Mouse (Mus musculus) lung, postnatal 0 days (tissue): Measurements from ENCODE around the gene Fcamr. TPM values are rescaled to one million over a fixed set of nuclear protein-coding genes. Genes with fewer than 3 reads are reported as not detected.

Source experiments
- ATAC-seq: fragments of 200-750 bp; cut with Nextera tagmentation; 2 replicates; pipeline ENCODE4 v1.8.0; 2017; ENCODE audit warnings: moderate library complexity
- DNase-seq: peaks from one replicate; pipeline ENCODE4 v3.0.0-alpha.2; 2016; ENCODE audit warnings: low spot score
- H3K27ac ChIP-seq: fragments of 300-500 bp; sonication (generic); 2 replicates; pipeline ENCODE4 v1.5.1; 2014; ENCODE audit warnings: antibody characterized with exemption, mild to moderate bottlenecking, low read length, mixed read lengths
- H3K27me3 ChIP-seq: fragments of 300-500 bp; sonication (generic); replicated peaks from 2 replicates; pipeline ENCODE4 v1.6.1; 2014; ENCODE audit warnings: low read length, mixed read lengths; ENCODE audit not compliant: insufficient read depth
- H3K36me3 ChIP-seq: fragments of 300-500 bp; sonication (generic); 2 replicates; pipeline ENCODE4 v1.6.1; 2014; ENCODE audit warnings: low read length, mixed read lengths; ENCODE audit not compliant: insufficient read depth
- H3K4me1 ChIP-seq: fragments of 300-500 bp; sonication (generic); 2 replicates; pipeline ENCODE4 v1.6.1; 2014; ENCODE audit warnings: antibody characterized with exemption, low read depth, low read length, mixed read lengths; ENCODE audit not compliant: insufficient read depth
- H3K4me2 ChIP-seq: fragments of 300-500 bp; sonication (generic); replicated peaks from 2 replicates; pipeline ENCODE4 v1.6.1; 2014; ENCODE audit warnings: low read depth, mild to moderate bottlenecking, low read length, moderate library complexity, mixed read lengths
- H3K4me3 ChIP-seq: fragments of 300-500 bp; sonication (generic); 2 replicates; pipeline ENCODE4 v1.5.1; 2014; ENCODE audit warnings: low read depth, low read length
- H3K9ac ChIP-seq: fragments of 300-500 bp; sonication (generic); replicated peaks from 2 replicates; pipeline ENCODE4 v1.6.1; 2014; ENCODE audit warnings: low read depth, mild to moderate bottlenecking
- H3K9me3 ChIP-seq: fragments of 300-500 bp; sonication (generic); 2 replicates; pipeline ENCODE4 v1.6.1; 2016; ENCODE audit warnings: low read length, mixed read lengths
- CTCF ChIP-seq: IDR thresholded peaks from 2 replicates; pipeline ENCODE4 v1.5.1; 2016; ENCODE audit warnings: antibody characterized with exemption, mild to moderate bottlenecking
- EP300 ChIP-seq: IDR thresholded peaks from 2 replicates; pipeline ENCODE4 v1.6.1; 2016; ENCODE audit warnings: antibody characterized with exemption, mild to moderate bottlenecking, control low read depth
- WGBS: fragments of 180-500 bp; shearing (Covaris S2); extraction: QIAGEN DNeasy Blood & Tissue Kit; methylation state at CpG from one replicate; pipeline ENCODE4 v1.1.7; 2014; 5-methylcytosine and 5-hydroxymethylcytosine counted together
- polyA plus RNA-seq: library from polyadenylated mRNA; unstranded; fragments of >200 nt; fragmentation: Nextera tagmentation; extraction: Ambion mirVana; gene quantifications from 2 replicates; pipeline ENCODE4 v1.2.1, GENCODE M21; 2015

The Fcamr gene
- polyA plus RNA-seq, 1 experiment from 2014 or later = 0.06 TPM

- no peak for DNase-seq
- Histone ChIP-seq H3K4me3 (no peak overlapping the region), H3K27me3 (no peaks in the 10 kb centered on the region), H3K4me2 (no peak overlapping the region), H3K9ac (no peak overlapping the region), H3K36me3 (no peaks in the 10 kb centered on the region), H3K27ac (no peak overlapping the region), H3K9me3 (no peaks in the 10 kb centered on the region), H3K4me1 (no peaks in the 10 kb centered on the region)
- no peak for ATAC-seq
- TF ChIP-seq EP300 = no peak
- TF ChIP-seq CTCF = no peak
- WGBS = 36% methylated on average over 6 of the region's 6 CpGs
Observed at GRCm38 (mm10) chr1:130798037-130798436, 2.7 kb upstream of the Fcamr start.

- Histone ChIP-seq H3K9me3 (no peaks in the 10 kb centered on the region), H3K27ac (no peak overlapping the region), H3K4me1 (no peaks in the 10 kb centered on the region), H3K27me3 (no peaks in the 10 kb centered on the region), H3K9ac (no peak overlapping the region), H3K4me3 (no peak overlapping the region), H3K36me3 (no peaks in the 10 kb centered on the region), H3K4me2 (no peak overlapping the region)
- ATAC-seq = no peak
- DNase-seq = no peak
- 67% methylated on average over 3 of the region's 3 CpGs for WGBS
- TF ChIP-seq EP300 = no peak
- no peak for TF ChIP-seq CTCF
Observed at GRCm38 (mm10) chr1:130798551-130798950, 2.2 kb upstream of the Fcamr start.

GRCm38 (mm10) chr1:130799399-130799798 is 1.3 kb upstream of the Fcamr start:
- TF ChIP-seq EP300 = no peak
- Histone ChIP-seq H3K9ac (no peak overlapping the region), H3K9me3 (no peaks in the 10 kb centered on the region), H3K4me2 (no peak overlapping the region), H3K4me1 (no peaks in the 10 kb centered on the region), H3K36me3 (no peaks in the 10 kb centered on the region), H3K4me3 (no peak overlapping the region), H3K27ac (no peak overlapping the region), H3K27me3 (no peaks in the 10 kb centered on the region)
- WGBS = 89% methylated on average over 2 of the region's 2 CpGs
- DNase-seq = no peak
- ATAC-seq = no peak

GRCm38 (mm10) chr1:130801511-130801910 is 809 bp downstream of the Fcamr start:
- TF ChIP-seq EP300 (no peak), CTCF (no peak)
- no peak overlapping the region for H3K9ac ChIP-seq
- H3K4me3 ChIP-seq = no peak overlapping the region
- no peaks in the 10 kb centered on the region for H3K27me3 ChIP-seq
- H3K4me1 ChIP-seq = no peaks in the 10 kb centered on the region
- ATAC-seq (no peak), DNase-seq (no peak)
- no peaks in the 10 kb centered on the region for H3K36me3 ChIP-seq
- 71% methylated on average over 2 of the region's 2 CpGs for WGBS
- no peak overlapping the region for H3K27ac ChIP-seq
- no peaks in the 10 kb centered on the region for H3K9me3 ChIP-seq
- H3K4me2 ChIP-seq = no peak overlapping the region

- TF ChIP-seq EP300 (no peak), CTCF (no peak)
- Histone ChIP-seq H3K9ac (no peak overlapping the region), H3K9me3 (no peaks in the 10 kb centered on the region), H3K27me3 (no peaks in the 10 kb centered on the region), H3K4me1 (no peaks in the 10 kb centered on the region), H3K27ac (no peak overlapping the region), H3K4me3 (no peak overlapping the region), H3K4me2 (no peak overlapping the region), H3K36me3 (no peaks in the 10 kb centered on the region)
- WGBS = 57% methylated on average over 6 of the region's 6 CpGs
- DNase-seq = no peak
- ATAC-seq = no peak
Observed at GRCm38 (mm10) chr1:130802976-130803375, 2.3 kb downstream of the Fcamr start.

- ATAC-seq = peak; percentile 46; the same call in 1 of the 2 replicates
- no peak overlapping the region for H3K27ac ChIP-seq
- H3K9me3 ChIP-seq = no peaks in the 10 kb centered on the region
- no peak overlapping the region for H3K9ac ChIP-seq
- H3K36me3 ChIP-seq = no peaks in the 10 kb centered on the region
- no peaks in the 10 kb centered on the region for H3K27me3 ChIP-seq
- TF ChIP-seq CTCF (no peak), EP300 (no peak)
- no peak for DNase-seq
- H3K4me1 ChIP-seq = no peaks in the 10 kb centered on the region
- 40% methylated on average over 6 of the region's 6 CpGs for WGBS
- no peak overlapping the region for H3K4me3 ChIP-seq
- no peak overlapping the region for H3K4me2 ChIP-seq
Observed at GRCm38 (mm10) chr1:130804279-130804678, 3.6 kb downstream of the Fcamr start.

GRCm38 (mm10) chr1:130810906-130811305 is 10.2 kb downstream of the Fcamr start:
- TF ChIP-seq EP300 (no peak), CTCF (no peak)
- no peaks in the 10 kb centered on the region for H3K4me1 ChIP-seq
- no peaks in the 10 kb centered on the region for H3K9me3 ChIP-seq
- DNase-seq = no peak
- no peak overlapping the region for H3K27ac ChIP-seq
- no peak for ATAC-seq
- 63% methylated on average over 3 of the region's 3 CpGs for WGBS
- H3K9ac ChIP-seq = no peak overlapping the region
- H3K4me2 ChIP-seq = no peak overlapping the region
- no peaks in the 10 kb centered on the region for H3K36me3 ChIP-seq
- H3K27me3 ChIP-seq = no peaks in the 10 kb centered on the region
- no peak overlapping the region for H3K4me3 ChIP-seq
